Mouse (Mus musculus) lung, adult 2 months (tissue): ENCODE measurements around the gene Cyp2ab1.

Source experiments
- CTCF ChIP-seq: fragments of 200-500 bp; IDR thresholded peaks from 2 replicates; pipeline ENCODE4 v1.5.1; 2011; ENCODE audit warnings: mild to moderate bottlenecking, low read length, control low read depth; ENCODE audit not compliant: insufficient read depth
- POLR2A ChIP-seq: fragments of 200-500 bp; IDR thresholded peaks from 2 replicates; pipeline ENCODE4 v1.6.1; 2011; ENCODE audit warnings: low read depth, mild to moderate bottlenecking, control low read depth, low read length, borderline replicate concordance; ENCODE audit errors: extremely low read depth

DNA sequence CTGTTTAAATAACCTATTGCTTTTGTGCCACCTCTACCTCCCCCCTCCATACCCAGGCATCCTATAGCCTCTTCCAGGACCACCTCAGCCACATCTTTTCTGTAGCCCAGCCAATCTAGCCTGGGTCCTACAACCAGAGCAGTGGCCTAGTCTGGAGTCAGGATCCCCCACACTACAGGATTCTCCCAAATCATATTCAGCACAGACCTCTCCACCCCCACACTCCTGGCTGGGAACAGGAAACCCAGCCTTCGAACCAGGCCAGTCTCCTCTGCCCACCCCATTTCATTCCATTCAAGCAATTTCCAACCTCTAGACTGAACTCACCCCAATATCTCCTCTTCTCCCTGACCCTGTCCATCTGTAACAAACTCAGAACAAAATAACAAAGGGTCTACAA lies 20.3 kb upstream of the Cyp2ab1 start:
- no peak for TF ChIP-seq POLR2A
- no peak for TF ChIP-seq CTCF
